Mouse (Mus musculus): ENCODE results near the gene Zfp747.
"Not testable (repeated sequence)": the region's sequence is repeated elsewhere in the genome, so short reads cannot be mapped to it uniquely, and the experiment has no call there.

Gene Zfp747

DNA sequence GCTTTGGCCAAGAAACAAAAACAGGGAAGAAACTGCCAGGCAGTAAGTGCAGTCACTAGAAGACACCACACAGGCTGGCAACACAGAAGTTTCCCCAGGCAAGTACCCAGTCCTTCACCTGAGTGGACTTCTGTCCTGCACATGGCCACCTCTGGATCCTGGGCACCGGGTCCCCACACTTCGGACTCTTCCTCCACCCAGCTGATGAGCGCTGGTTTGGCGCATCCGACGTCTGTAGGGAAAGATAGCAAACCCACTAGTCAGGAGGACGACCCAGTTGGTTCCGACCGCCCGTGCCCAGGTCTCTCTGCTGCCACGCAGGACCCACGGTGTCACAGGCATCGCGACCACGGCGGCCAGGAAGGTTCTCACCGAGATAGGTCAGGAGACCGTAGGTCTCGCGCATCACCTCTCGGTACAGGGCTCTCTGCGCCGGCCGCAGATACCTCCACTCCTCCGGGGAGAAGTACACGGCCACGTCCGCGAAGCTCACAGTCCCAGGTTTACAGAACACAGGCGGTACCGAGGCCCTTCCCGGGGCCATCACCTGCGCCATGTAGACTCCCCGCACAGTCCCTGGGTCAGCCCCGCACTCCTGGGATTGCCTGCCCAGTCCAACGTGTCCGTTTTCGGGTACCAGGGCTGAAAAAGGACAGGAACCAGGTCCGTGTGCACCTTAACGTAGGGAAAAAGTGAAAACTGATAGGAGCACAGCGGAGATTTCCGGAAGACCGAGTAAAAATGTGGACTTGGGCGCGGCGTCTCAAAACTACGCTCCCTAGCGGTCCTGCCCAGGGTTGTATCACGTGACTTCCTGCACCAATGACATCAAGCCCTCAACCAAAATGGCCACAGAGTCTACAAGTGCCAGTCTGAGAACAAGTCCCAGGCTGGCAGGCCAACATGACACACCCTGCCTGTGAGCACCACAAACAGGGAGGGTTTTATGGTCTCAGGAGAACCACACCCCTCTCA is at the start of gene Zfp747:
Zfp747 (minus strand) TSS at position 780 of the 975 bp plus-strand sequence.
- peak; percentile 94 to 97 for DNase-seq (ENCODE audit: low spot score in 2 of 2)

DNA sequence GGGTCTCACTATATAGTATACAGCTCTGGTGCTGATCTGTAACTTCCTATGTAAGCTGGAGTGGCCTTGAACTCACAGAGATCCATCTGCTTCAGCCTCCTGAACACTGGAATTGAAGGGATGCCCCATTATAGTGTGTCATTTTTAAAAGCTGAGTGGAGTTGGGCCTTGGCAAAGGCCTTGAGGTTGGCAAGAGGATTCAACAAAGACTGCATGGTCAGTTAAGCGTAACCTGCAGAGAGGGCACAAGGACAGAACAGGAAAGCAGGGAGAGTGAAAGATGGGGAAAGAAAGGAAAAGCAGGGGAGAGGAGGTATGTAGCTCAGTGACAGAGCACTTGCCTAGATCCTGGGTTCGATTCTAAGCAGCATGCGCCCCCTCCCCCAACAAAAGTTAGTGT is 49.4 kb upstream of the Zfp747 start:
- DNase-seq (ENCODE audit: low spot score in 2 of 2): no peak

DNA sequence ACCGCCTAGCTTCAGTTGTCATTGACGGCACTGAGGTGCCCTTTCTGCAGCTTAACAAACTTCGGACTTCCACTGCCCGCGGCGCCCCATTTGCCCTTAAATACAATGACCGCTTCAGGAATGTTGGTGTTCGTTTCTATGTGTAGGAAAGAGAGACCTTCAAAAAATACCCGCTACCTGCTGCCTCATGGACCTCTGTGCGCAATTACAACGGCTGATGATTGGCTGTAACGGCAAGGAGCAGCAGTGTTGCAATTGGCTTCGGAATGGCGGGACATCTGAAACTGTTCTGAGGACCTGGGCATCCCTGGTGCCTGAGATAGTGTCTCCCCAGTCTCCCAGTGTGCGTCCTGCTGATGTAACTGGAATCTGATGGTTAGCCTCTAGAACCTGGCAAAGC is 46.4 kb upstream of the Zfp747 start:
- peak in 1 of 2 experiments; percentile 60 for DNase-seq (ENCODE audit: low spot score in 2 of 2)

DNA sequence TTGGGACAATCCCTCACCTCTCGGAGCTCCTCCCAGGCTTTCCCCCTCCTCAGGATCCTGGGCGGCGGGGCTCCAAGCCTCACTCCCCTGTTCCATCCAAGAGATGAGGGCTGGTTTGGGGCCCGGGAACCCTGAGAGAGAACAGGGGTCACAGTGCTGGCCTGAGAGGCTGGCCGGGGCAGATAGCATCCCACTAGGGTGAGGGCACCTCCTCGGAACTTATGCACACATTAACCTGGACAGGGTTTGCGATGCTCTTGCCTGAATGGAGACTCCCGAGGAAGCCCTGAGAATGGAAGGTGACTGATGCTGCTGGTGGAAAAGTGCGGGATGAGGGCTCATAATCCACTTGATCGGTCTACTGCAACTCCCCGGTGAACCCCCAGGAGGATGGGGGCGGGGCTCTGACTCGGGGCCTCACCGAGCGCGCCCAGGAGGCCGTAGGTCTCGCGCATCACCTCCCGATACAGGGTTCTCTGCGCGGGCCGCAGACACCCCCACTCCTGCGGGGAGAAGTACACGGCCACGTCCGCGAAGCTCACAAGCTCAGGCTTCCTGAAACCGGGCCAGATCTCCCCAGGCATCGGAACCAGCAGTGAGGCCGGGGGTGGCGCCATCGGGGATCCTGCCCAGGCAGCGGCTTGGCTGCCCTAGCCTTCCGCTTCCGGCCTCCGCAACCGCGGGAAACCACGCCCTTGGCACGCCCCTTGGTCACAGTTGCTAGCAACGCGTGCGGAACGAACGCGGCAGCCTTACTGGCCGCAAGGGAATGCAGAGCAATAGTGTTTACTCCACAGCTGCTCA is 45.7 kb upstream of the Zfp747 start, which contains the start of gene Zfp688:
Zfp688 (minus strand) TSS at position 681 of the 804 bp plus-strand sequence.
- DNase-seq (ENCODE audit: low spot score in 2 of 2): peak; percentile 94 to 97

DNA sequence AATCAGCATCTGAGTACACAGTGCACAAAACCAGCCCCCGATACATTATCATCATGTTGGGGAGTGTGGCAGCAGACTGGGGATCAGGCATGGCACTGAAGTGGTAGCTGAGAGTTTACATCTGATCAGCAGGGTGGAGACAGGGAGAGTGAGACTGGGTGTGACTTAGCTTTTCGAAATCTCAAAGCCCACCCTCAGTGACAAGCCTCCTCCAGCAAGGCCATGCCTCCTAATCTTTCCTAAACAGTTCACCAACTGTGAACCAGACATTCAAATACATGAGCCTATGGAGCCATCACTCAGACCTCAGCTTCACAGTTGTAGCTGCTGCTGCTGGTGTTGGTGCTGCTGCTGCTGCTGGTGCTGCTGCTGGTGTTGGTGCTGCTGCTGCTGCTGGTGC is 35.6 kb upstream of the Zfp747 start:
- no peak for DNase-seq (ENCODE audit: low spot score in 2 of 2)

DNA sequence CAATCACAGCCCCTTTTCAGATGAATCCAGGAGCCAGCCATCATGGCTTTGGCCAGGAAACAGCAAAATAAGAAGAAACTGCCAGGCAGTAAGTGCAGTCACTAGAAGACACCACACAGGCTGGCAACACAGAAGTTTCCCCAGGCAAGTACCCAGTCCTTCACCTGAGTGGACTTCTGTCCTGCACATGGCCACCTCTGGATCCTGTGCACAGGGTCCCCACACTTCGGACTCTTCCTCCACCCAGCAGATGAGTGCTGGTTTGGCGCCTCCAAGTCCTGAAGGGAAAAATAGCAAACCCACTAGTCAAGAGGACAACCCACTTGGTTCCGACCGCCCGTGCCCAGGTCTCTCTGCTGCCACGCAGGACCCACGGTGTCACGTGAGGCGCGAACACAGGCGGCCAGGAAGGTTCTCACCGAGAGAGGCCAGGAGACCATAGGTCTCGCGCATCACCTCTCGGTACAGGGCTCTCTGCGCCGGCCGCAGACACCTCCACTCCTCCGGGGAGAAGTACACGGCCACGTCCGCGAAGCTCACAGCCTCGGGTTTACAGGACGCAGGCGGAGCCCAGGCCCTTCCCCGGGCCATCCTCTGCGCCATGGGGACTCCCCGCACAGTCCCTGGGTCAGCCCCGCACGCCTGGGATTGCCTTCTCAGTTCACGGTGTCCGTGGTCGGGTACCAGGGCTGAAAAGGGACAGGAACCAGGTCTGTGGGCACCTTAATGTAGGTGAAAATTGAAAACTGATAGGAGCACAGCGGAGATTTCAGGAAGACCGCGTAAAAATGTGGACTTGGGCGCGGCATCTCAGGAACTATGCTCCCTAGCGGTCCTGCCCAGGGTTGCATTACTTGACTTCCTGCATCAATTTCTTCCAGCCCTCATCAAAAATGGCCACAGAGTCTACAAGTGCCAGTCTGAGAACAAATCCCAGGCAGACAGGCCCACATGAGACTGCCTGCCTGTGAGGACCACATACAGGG is 30.4 kb upstream of the Zfp747 start, which contains the start of gene Zfp764:
Zfp764 (minus strand) TSS at position 821 of the 986 bp plus-strand sequence.
- peak; percentile 76 to 89 for DNase-seq (ENCODE audit: low spot score in 2 of 2)

DNA sequence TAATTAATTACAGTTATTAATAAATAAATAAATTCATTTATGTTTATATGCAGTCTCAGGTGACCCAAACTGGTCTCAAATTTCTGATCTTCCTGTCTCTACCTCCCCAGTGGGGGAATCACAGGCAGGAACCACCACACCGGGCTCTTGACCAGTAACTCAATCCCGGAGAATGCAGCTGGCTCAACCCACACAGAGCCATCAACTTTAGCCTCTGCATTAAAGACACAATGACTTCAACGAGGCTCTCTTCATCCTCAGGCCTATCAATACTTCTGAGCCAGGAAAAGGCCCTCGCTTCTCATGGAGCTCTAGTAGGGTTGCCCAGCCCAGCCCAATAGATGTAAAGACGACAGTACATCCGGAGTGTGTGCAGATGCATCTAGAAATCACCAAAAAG is 28.3 kb upstream of the Zfp747 start:
- DNase-seq (ENCODE audit: low spot score in 2 of 2): not testable (repeated sequence)

DNA sequence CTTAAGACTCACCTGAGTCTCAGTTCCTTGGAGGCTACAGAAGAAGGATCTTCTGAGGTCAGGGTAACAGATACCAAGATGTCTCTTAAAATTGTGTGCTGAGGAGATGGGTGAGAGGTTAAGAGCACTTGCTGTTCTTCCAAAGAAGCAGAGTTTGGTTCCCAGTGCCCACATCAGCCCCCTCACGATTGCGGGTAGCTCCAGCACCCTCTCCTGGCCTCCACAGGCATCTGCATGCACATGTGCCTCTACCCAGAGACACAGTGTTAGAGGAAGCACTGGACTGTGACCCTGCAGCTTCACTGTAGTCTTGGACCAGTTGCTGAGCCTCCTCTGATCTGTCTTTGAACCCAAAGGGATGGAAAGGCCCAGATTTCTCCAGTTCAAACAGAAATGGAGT is 27.1 kb upstream of the Zfp747 start:
- no peak for DNase-seq (ENCODE audit: low spot score in 2 of 2)

DNA sequence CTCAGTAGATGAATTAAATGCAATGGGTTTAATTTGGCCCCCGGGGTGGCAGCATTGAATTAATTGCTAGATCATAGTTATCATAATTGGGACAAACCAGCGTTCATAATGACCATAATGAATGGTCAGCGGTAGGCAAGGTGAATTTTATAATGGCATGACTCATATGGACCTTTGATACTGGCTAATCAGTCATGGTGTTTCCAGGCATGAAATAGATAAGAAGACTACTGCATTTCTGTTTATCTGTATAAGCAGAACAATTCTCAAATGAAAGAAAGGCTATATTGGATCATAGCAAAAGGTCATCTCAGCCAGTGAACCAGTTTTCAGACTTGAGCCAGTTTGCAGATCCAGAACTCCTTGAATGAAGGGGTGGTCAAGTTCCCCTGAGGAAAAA is 24.5 kb upstream of the Zfp747 start:
- DNase-seq (ENCODE audit: low spot score in 2 of 2): no peak

DNA sequence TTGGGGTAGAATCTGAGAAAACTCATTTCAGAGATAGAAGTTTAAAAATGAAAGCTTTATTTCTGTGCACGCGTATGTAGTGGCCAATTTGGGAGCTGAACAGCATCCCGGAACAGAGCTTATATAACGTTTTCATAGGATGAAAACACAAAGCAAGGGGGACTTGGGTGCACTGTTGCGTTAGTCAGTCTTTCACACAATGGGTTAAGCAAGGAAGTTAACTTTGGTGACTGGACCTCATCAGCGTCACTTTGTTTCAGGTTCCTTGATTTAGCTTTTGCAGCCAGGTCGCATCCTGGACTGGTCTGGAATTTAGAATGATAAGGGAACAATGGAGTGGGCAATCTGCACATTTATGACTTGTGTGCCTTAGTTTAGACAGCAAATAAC is 18.1 kb upstream of the Zfp747 start:
- no peak for DNase-seq (ENCODE audit: low spot score in 2 of 2)

DNA sequence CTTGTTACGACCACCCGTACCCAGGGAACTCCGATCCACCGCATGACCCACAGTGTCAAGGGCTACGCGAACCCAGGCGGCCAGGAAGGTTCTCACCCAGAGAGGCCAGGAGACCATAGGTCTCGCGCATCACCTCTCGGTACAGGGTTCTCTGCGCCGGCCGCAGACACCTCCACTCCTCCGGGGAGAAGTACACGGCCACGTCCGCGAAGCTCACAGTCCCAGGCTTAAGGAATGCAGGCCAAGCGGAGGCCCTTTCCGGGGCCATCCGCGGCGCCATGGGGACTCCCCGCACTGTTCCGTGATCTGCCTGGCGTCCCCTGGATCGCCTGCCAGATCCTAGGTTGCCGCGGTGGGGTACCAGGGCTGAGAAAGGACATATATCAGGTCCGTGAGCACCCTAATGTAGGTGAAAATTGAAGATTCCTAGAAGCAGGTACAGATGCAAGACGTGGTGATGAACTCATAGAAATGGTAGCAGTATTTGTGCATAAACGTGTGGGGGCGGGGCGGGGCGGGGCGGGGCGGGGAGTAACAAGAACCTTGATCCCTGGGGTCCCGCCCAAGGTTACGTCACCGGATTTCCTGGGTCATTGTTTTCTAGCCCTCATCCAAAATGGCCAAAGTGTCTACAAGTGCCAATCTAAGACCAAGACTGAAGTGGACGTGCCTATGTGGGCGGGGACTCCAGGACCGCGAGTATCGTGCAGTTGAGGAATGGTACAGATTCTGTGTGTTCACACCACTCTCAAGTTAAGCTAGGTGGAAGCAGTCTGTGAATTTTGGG is 17.5 kb upstream of the Zfp747 start, which contains the start of gene E430018J23Rik:
E430018J23Rik (minus strand) TSS at position 473 of the 787 bp plus-strand sequence.
- peak; percentile 75 to 93 for DNase-seq (ENCODE audit: low spot score in 2 of 2)

DNA sequence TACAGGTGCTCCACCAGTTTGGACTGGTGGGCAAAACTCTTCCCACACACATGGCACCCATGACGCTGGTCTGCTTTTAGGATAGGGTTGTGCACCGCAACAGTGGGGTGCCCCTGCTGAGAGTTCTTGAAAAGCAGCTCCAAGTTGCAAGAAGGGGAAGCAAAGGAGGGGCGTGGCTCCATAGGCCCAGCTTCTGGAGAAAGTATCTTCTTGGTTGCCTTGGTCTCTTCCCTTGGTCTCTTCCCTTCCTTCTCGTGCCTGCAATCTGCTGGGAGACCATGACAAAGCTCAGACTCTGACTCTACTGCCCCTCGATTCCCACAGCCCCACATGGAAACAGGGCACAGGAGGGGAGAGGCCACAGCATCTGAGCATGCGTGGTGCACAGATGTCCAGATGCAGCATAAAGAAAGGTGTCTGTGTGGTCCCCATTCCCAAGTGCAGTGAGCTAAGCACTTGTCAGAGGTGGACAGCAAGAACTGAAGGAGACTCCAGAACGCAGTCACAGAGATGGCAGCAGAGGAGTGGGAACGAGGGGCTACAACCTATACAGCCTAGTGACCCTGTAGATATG is 16.5 kb upstream of the Zfp747 start:
- DNase-seq (ENCODE audit: low spot score in 2 of 2): no peak

DNA sequence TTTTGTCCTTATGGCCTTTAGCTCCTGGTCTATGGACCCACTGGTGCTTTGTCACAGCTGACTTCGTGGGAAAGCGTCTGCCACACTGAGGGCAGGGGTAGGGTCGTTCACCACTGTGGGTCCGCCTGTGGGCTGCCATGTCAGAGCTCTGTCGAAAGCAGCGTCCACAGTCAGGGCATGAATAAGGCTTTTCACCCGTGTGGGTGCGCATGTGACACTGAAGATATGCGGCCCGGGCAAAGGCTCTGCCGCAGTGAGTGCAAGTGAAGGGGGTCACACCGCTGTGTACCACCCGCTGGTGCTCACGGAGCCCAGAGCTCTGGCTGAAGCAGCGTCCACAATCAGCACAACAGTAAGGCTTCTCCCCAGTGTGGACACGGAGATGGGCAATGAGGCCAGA is 15.7 kb upstream of the Zfp747 start:
- DNase-seq (ENCODE audit: low spot score in 2 of 2): no peak

DNA sequence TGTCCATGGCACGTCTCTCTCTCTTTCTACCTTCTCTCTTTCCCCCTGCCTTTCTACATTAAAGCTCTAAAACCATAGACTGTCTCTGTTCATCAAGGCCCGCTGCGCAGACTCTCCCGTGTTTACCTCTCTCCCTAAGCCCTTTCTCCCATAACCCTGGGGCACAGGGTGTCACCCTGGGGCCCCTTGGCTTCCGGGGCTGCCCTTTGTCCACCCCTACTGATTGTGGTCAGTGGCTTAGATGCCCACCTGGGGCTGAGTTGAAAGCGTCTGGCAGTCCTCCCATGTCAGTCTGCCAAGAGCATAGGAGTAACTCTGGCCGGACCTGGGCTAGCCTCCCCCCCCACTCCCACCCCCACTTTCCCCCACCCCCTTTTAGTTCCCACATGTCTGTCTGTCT is 14.5 kb upstream of the Zfp747 start:
- DNase-seq (ENCODE audit: low spot score in 2 of 2): no peak

DNA sequence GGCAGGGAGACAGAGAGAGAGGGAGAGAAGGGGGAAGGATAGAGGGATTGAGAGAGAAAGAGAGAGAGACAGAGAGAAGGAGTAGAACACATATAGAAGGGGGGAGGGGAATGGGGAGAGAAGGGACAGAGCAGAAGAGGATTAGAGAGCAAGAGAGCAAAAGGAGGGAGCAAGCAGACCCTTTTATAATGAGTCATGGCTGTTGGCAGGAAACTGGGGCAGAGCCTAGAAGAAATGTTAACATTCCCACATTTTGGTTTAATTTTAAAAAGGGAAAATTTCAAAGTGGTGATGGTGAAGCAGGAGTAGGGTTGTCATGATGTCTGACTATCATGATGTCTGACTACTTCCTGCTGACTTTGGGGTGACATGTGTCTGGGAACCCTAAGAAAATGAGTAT is 12.4 kb upstream of the Zfp747 start:
- DNase-seq (ENCODE audit: low spot score in 2 of 2): not testable (repeated sequence)

DNA sequence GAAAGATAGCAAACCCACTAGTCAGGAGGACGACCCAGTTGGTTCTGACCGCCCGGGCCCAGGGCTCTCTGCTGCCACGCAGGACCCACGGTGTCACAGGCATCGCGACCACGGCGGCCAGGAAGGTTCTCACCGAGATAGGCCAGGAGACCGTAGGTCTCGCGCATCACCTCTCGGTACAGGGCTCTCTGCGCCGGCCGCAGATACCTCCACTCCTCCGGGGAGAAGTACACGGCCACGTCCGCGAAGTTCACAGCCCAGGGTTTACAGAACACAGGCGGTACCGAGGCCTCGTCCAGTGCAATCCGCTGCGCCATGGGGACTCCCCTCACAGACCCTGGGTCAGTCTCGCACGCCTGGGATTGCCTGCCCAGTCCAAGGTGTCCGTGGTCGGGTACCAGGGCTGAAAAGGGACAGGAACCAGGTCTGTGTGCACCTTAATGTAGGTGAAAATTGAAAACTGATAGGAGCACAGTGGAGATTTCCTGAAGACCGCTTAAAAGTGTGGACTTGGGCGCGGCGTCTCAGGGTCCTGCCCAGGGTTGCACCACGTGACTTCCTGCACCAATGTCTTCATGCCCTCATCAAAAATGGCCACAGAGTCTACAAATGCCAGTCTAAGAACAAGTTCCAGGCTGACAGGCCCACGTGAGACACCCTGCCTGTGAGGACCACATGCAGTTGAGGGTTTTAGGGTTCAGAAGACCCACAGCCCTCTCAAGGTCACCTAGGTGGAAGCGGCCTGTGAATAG is 11.0 kb upstream of the Zfp747 start, which contains the start of gene 9130019O22Rik:
9130019O22Rik (minus strand) TSS at position 526 of the 752 bp plus-strand sequence.
- DNase-seq (ENCODE audit: low spot score in 2 of 2): peak; percentile 87 to 95

DNA sequence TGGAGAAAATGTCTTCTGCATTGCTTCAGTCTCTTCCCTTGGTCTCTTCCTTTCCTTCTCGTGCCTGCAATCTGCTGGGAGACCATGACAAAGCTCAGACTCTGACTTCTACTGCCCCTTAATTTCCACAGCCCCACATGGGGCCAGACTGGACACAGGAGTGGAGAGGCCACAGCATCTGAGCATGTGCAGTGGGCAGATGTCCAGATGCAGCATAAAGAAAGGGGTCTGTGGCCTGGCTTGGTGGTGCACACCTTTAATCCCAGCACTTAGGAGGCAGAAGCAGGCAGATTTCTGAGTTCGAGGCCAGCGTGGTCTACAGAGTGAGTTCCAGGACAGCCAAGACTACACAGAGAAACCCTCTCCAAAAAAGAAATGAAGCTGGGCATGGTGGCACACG is 9.7 kb upstream of the Zfp747 start:
- DNase-seq (ENCODE audit: low spot score in 2 of 2): not testable (repeated sequence)

DNA sequence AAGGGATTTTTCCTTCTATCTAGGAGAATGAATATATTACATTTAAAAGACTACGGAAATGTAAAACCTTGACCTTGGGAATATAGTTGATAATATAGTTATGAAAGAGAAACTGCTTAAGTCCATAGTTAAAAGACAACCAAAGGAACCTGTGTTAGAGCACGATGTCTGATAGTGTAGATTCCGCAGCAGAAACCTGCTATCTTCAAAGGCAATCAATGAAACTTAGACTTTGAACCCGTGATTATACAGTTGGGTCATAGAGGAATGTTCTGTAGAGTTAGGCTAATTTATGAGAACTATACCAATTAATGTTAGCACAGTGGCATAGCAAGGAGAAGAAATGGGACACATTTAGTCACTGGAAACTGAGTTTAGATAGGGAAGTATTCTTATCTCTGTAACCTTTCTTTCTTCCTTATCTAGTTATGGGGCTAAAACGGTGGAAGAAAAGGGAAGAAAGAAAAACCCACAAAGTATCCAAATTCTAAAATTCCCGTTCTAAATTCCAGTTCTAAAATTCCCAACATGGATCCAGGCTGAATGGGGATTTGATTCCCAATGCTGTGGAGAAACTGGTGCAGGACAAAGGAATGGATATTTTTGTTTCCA is 2.6 kb upstream of the Zfp747 start:
- no peak for DNase-seq (ENCODE audit: low spot score in 2 of 2)

DNA sequence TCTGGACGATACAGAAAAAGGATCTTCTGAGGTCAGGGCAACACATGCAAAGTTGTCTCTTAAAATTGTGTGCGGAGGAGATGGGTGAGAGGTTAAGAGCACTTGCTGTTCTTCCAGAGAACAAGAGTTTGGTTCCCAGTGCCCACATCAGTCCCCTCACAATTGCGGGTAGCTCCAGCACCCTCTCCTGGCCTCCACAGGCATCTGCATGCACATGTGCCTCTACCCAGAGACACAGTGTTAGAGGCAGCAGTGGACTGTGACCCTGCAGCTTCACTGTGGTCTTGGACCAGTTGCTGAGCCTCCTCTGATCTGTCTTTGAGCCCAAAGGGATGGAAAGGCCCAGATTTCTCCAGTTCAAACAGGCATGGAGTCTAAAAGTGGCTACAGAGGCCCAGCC is 4.0 kb downstream of the Zfp747 start:
- peak; percentile 49 to 53 for DNase-seq (ENCODE audit: low spot score in 2 of 2)

Measured in spleen, postnatal 10 days (tissue).